Mouse (Mus musculus): ENCODE data around the gene Upf1.

GRCm38 (mm10) chr8:70352657-70353151, 374 bp downstream of the Upf1 start:
- TF ChIP-seq CTCF (IDR thresholded peaks at IDR 0.05) (no peak), POLR2A (IDR thresholded peaks at IDR 0.05; ENCODE audit: insufficient read depth, low read depth, low read length) (no peak)

All from heart, adult 2 months (tissue).